Mouse (Mus musculus): ENCODE results near the gene Caprin1.

The Caprin1 gene

DNA sequence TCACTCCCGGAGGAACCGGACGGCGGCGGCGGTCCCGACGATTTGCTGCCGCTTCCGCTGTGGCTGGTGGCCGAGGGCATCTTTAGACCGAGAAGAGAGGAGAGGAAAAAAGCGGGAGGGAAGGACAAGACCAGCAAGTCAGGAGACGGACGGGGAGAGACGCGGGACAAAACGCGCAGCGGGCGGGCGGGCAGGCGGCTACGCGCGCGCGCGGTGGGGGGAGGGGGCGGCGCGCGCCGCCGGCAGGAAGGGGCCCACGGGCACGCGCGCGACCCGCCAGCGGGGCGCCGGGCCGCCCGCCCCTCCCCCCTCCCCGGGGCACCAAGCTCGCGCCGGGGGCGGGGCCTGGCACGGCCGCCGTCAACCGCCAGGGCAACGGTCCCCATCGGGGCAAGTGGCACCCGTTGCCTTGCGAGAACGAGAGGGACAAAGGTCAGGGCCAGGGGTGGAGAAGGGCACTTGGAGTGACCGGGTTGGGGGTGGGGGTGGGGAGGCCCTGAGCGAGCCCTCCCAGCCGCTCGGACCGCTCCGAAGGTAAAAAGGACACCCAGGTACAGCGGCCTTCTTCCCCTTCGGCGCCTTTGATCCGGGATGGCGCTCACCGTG, 485 bp downstream of the Caprin1 start:
- DNase-seq (ENCODE audit: low spot score in 2 of 2): peak in 1 of 2 experiments; percentile 61

DNA sequence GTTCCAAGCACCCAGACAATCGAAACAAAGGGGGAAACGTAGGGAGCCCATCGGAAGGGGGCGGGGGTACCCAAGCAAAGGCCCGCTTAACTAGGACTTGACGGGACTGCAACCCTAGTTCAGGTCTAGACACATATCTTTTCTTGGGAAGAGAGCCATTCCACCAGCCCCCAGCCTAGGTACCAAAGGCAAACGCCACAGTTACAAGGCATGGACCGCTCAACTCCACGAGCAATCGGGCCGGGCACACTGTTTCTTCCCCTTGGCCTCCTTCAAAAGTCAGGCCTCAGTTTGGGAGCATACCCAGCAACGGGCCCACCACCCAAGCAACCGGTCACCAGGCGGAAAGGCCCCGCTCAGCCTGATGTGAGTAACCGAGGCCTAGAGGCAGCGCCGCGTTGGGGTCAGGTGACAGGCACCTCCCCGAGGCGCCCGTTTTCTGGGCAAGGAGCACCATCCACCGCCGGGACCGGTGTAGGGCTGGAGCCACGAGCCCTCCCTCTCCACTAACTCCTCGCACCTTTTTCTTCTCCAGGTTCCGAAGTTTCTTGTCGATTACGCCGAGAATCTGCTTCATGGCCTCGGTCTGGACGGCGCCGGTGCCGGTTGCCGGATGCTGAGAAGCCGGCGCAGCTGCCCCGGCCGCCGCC, 1.1 kb downstream of the Caprin1 start:
- peak; percentile 44 to 68 for DNase-seq (ENCODE audit: low spot score in 2 of 2)

DNA sequence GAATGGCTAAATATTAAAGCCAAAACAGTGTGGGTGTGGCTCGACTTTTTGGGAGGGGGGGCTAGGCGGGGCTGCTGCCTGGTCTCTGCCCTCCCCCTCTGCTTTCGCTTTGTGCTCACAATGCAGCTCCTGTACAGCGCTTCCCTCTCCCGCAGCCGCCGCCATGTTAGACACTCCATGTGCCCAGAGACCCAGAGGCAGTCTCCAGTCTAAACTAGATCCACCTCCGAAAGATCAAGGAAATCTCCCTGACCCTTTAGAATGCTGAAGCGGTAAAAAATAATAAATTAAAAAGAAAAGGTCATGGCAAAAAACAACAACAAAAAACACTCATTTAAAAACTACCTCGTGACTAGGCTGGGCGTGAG, 1.6 kb downstream of the Caprin1 start:
- DNase-seq (ENCODE audit: low spot score in 2 of 2): peak; percentile 42 to 73

DNA sequence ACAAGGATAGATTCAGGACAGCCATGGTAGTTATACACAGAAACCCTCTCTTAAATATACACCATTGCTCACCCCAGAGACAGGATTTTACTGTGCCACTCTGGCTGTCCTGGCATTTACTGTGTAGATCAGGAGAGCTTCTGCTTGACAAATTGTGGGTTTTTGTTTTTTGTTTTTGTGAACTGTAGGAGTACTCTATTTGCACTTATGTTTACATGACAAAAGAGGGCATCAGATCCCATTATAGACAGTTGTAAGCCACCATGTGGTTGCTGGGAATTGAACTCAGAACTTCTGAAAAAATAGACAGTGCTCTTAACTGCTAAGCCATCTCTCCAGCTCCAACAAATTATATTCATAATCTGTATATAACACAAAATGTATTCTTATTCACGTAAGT, 5.4 kb downstream of the Caprin1 start:
- no peak for DNase-seq (ENCODE audit: low spot score in 2 of 2)

GRCm38 (mm10) chr2:103785735-103786134, 11.7 kb downstream of the Caprin1 start:
- DNase-seq (ENCODE audit: low spot score in 2 of 2): no peak

- no peak for DNase-seq (ENCODE audit: low spot score in 2 of 2)
Observed at GRCm38 (mm10) chr2:103784621-103785020, 12.8 kb downstream of the Caprin1 start.

DNA sequence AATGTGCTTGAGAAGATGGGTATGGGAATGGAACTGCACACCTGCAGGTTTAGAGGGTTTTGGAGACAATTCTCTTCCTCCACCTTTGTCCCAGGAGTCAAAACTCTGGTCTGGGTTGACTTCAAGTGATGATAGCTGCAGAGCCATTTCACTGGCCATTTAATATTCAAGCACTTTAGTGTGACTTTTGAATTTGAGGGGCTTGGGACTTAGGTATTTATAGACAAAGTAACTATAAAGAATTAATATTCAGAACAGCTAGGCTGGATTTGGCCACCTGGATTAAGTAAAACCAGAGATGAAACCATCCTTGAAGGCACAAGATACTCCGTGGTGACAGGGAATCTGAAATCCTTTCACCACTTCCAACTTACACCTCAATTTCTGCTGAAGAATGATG, 35.0 kb downstream of the Caprin1 start:
- no peak for DNase-seq (ENCODE audit: low spot score in 2 of 2)

DNA sequence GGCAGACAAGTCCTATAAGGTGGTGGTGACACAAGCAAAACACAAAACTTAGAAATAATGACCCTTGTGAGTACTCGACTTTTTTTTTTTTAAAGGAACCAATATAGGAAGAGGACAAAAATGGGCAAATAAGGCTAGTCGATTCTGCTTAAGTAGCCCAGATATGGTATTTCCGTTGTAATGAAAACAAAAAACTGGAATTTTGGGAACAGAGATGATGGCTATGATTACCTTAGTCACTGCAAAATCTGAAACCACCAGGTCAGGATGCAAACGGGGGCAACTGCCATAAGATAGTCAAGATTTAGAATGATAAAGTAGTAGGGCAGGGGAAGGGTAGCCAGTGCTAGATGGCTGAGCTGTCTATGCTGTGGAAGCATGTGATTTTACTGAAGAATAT, 35.5 kb downstream of the Caprin1 start:
- DNase-seq (ENCODE audit: low spot score in 2 of 2): no peak

DNA sequence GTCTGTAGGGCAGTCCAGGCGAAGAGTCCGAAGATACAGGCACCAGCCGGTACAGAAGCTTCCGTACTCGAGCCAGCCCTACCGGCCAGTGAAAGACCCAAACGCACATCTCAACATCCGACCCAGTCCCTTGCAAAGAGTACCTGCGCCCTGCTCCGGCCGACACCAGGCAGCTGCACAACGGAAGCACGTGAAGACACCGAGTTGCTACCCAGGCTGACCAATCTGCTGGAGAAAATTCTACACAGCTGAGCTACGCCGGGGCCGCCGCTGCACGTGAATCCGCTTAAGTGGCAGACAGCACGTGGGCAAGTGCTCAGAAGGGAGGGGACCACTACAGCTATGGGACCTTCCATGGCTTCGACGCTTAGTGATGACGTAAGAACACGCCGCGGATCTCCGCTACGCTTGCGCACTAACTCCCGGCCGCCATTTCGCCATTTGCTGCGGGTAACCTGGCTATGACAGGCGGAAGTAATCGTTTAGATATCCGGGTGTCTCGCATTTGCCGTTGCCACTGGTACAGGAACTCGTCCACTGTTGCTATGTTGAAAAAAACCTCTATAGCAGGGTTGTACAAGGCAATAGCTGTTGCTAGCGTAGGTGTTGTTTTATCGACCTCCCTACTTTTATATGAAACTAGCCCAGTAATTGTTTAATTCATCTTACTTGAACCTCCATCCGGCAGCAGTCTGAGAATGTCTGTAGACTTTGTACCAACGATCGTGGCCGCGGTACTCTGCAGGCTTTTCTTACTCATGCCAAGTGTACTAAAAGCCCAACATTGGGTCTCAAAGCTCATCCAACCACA, 36.3 kb downstream of the Caprin1 start, which contains the start of gene Nat10:
Nat10 (minus strand) TSS at position 365 of the 811 bp plus-strand sequence.
- peak; percentile 89 to 96 for DNase-seq (ENCODE audit: low spot score in 2 of 2)

DNA sequence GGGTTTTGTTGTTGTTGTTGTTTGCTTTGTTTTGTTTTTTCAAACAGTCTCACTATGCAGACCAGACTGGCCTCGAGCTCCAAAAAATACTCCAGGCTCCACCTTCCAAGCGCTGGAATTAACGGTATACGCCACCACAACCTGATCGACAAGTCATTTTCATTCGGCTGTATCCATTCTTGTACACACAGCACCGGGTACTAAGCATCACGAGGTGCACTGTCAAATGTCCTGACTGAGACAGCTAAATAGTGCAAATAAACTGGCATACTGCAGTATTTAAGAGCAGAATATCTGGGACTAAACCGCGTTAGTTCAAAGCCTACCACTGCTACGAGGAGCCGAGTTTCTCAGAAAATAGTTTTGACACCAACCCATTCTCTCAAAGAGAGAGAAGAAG, 37.0 kb downstream of the Caprin1 start:
- no peak for DNase-seq (ENCODE audit: low spot score in 2 of 2)

DNA sequence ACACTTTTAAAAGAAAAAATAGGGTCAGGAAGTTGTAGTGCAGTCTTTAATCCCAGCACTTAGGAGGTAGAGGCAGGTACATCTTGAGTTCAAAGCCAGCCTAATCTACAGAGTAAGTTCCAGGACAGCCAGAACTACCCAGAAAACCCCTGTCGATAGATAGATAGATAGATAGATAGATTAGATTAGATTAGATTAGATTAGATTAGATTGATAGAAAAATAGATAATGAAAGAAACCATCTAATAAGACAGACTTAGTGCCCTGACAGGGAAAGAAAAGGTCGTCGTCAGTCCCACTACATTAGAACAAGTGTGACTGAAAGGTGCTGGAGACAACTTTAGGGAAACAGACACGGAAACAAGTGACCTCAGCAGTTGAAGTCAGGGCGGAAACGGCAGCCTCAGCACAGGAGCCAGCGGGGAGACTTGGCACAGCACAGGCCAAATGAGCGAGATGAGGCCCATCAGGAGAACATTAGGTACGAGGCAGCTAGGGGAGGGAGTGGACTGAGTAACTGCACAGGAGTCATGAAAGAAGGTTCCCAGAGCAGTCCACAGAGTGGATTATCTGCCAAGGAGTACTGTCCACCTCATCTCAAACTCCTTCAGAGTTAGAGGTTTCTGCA, 41.9 kb downstream of the Caprin1 start:
- no peak for DNase-seq (ENCODE audit: low spot score in 2 of 2)

DNA sequence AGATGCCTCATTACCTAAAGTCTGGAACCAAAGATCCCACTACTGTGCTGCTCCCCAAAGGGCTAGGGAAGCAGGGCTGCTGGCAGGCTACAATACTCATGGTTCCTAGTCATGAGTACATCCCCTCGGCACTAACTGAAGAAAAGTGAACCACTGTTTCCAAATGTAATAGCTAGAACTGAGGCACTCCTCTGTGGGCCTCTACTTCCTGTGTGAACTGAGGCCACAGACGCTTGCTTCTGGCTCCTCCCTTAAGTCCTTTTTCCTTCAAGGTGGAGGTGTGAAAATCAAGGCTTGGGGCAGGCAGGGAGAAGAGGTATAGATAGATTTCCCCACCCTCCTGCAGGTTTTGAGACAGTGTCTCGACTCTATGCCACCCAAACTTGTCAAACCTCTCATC, 42.8 kb downstream of the Caprin1 start:
- DNase-seq (ENCODE audit: low spot score in 2 of 2): no peak

DNA sequence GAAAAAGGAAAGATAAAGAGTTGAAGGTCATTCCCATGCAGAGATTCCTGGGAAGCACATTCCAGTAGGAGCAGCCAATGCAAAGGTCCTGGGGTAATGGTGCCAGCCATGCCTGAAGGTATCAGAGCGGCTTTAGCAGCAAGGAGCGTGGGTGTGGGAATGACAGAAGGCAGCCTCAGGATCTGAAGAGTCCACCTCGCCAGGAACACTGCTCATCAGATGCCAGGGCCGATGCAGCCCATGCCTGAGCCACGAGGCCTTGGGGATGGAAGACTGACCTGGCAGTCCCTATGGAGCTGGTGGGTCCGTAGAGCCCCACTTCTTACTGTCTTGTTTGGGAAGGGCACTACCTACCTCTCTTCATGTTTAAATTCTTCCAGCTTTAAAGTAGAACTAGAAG, 45.7 kb downstream of the Caprin1 start:
- no peak for DNase-seq (ENCODE audit: low spot score in 2 of 2)

- no peak for DNase-seq (ENCODE audit: low spot score in 2 of 2)
Observed at GRCm38 (mm10) chr2:103749091-103749490, 48.4 kb downstream of the Caprin1 start.

GRCm38 (mm10) chr2:103747891-103748290, 49.6 kb downstream of the Caprin1 start:
- DNase-seq (ENCODE audit: low spot score in 2 of 2): no peak

- no peak for DNase-seq (ENCODE audit: low spot score in 2 of 2)
Observed at GRCm38 (mm10) chr2:103746761-103747160, 50.7 kb downstream of the Caprin1 start.

GRCm38 (mm10) chr2:103746096-103746495, 51.4 kb downstream of the Caprin1 start:
- no peak for DNase-seq (ENCODE audit: low spot score in 2 of 2)

- no peak for DNase-seq (ENCODE audit: low spot score in 2 of 2)
Observed at GRCm38 (mm10) chr2:103745481-103745880, 52.0 kb downstream of the Caprin1 start.

DNA sequence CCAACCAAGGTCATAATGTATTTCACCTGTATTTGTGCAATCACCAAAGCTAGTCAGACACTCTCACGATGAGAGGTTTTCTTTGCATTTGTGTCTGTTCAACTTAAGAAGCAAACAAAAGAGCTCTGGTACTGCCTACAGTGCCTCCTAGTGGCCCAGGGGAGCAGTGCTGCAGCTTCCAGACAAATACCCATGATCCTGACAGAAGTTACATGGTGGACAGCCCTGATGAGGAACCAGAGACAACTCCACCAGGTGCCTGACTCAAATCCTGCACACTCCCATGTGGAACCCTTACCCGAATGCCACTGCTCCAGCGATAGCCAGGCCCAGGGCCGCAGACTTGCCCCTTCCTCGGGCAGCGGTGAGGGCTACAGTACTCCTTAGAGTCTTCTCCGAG, 53.5 kb downstream of the Caprin1 start:
- peak in 1 of 2 experiments; percentile 33 for DNase-seq (ENCODE audit: low spot score in 2 of 2)

DNA sequence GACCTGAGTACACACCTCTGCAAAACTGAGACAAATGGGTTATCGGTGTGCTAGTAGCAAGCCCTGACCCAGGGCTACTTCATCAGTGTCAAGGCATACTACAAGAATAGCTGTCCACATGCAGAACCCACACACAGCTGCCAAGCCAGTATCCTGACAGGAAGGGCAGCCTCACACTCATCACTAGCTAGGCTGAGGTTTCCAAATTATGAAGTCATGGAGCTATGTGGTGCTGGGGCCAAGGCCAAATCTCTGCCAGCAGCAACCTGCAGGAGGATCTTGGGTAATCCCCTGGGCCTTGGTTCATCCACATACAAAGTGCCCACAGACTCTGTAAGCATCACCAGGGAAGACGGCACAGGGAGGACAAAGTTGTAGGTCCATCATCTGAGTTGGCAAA, 53.9 kb downstream of the Caprin1 start:
- DNase-seq (ENCODE audit: low spot score in 2 of 2): no peak

- DNase-seq (ENCODE audit: low spot score in 2 of 2): no peak
Observed at GRCm38 (mm10) chr2:103742821-103743220, 54.6 kb downstream of the Caprin1 start.

DNA sequence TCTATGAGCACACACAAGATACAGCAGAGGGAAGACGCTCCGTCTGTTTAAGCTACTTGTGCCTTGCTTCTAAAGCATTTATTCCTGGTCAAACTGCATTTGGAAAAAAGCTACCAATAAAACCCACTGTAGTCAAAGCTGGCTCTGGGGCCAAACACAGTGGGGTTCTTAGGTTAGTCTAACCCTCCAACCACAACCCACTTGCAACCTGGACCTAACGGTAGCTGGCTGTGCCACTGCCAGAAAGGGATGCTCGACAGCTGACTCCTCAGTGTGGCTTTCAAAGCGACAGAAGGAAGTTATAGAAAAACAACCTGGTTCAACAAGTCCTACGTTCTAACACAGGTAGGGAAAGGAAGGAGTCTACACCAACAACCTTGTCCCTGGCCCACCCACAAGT, 66.0 kb downstream of the Caprin1 start:
- no peak for DNase-seq (ENCODE audit: low spot score in 2 of 2)
